10 mouse cellular contexts compared by ENCODE assay signal in the genomic region with DNA sequence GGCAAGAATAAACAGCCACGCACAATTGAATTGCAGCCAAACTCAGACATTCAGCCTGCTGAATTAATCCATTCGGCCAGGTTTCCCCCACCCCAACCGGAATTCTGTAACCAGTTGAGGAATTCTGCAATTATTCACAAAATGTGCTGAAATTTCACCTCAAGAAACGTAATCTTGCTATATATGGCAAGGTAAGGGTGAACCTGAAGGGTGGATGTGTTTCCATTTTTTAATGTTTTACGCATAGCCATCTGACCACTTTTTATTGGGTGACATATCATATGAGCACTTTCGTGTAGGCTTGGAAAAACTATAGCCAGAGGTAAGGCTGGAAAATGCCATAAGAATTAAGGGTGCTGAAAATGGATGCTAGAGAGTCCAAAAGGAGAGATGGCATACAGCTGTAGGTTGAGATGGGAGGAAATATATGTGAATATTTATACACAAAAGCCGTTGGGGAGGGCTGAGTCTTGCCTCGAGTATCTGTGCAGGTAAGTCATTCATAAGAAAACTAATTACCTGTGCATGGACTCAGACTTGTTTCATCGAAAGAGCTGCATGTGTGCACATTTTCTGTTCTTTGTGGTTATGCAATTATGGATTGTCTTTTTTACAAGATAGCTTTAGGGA.
DNase-seq lines count a peak whose midpoint lies in the region; ATAC-seq and TF ChIP-seq lines count a peak whose summit lies in the region.
"Had no signal": no experiment of that assay in that cellular context is flagged by ENCODE, and none has a peak within 500 bp of the region (broad histone marks: within the 10 kb centered on the region; RNA-seq: fewer than 3 reads in every experiment).

No protein-coding gene starts in this region.

- DNase-seq in kidney, postnatal 0 days (ENCODE audit: low spot score), result no peak
- DNase-seq in kidney, adult 2 months, result no peak
- DNase-seq in hindbrain, embryonic 10.5 days (ENCODE audit: low spot score), result peak; percentile 4
- peak; percentile 43 for DNase-seq in midbrain, postnatal 0 days (ENCODE audit: low spot score)
- no peak for DNase-seq in T-cell, adult 2 months (ENCODE audit: low spot score)
- no peak for DNase-seq in retina, postnatal 1 day
- DNase-seq in gastrocnemius, postnatal 14 days, result no peak
- DNase-seq: adrenal gland, postnatal 14 days had no signal

- H3K36me3 ChIP-seq in kidney, postnatal 0 days (ENCODE audit: insufficient read depth, low read length), result no peaks in the 10 kb centered on the region
- no peaks in the 10 kb centered on the region for H3K36me3 ChIP-seq in kidney, adult 2 months (ENCODE audit: control insufficient read depth, insufficient read depth, low read length)
- H3K36me3 ChIP-seq in hindbrain, embryonic 10.5 days, result peaks cover 9% of the 10 kb centered on the region
- no peaks in the 10 kb centered on the region; the same call in 1 of the 2 replicates for H3K36me3 ChIP-seq in midbrain, postnatal 0 days (ENCODE audit: insufficient read depth, low read length)
- H3K36me3 ChIP-seq: limb, embryonic 12.5 days had no signal

- H3K4me3 ChIP-seq in kidney, postnatal 0 days (replicated peaks; ENCODE audit: low read depth, low read length), result no peak overlapping the region
- no peak overlapping the region for H3K4me3 ChIP-seq in kidney, adult 2 months (ENCODE audit: insufficient read depth, low read depth, low read length)
- peak overlapping the region; percentile 74 for H3K4me3 ChIP-seq in cortical plate, adult 2 months (ENCODE audit: insufficient read depth, low read length)
- H3K4me3 ChIP-seq in hindbrain, embryonic 10.5 days, result peak overlapping the region; percentile 85
- H3K4me3 ChIP-seq in midbrain, postnatal 0 days (ENCODE audit: low read depth, low read length), result peak overlapping the region; percentile 78

- H3K4me2 ChIP-seq in kidney, postnatal 0 days (ENCODE audit: low read length), result peak overlapping the region; percentile 47
- H3K4me2 ChIP-seq in midbrain, postnatal 0 days (ENCODE audit: low read depth, low read length, poor library complexity, severe bottlenecking), result peak overlapping the region; percentile 79

- intact Hi-C loops in gastrocnemius, postnatal 14 days (cut with DNase I; ENCODE audit: low total_unique reads), result no loop called here

- TF ChIP-seq CTCF in kidney, postnatal 0 days (IDR thresholded peaks at IDR 0.05; ENCODE audit: low read depth), result no peak
- no peak for TF ChIP-seq CTCF in kidney, adult 2 months (conservative IDR thresholded peaks at IDR 0.05; ENCODE audit: insufficient read depth, insufficient read length, low read depth, low read length)
- TF ChIP-seq CTCF in cortical plate, adult 2 months (IDR thresholded peaks at IDR 0.05; ENCODE audit: extremely low read depth, insufficient read depth, low read length), result no peak
- TF ChIP-seq CTCF in midbrain, postnatal 0 days (IDR thresholded peaks at IDR 0.05), result no peak

- 12% methylated on average over 9 of the region's 9 CpGs for WGBS in kidney, postnatal 0 days
- WGBS in kidney, adult 2 months, result 23% methylated on average over 9 of the region's 9 CpGs
- WGBS in hindbrain, embryonic 10.5 days, result 7% methylated on average over 9 of the region's 9 CpGs
- 5% methylated on average over 9 of the region's 9 CpGs for WGBS in midbrain, postnatal 0 days

- no peak for ATAC-seq in kidney, postnatal 0 days (replicated peaks; ENCODE audit: low FRiP score, low read depth)
- no peak for ATAC-seq in midbrain, postnatal 0 days (ENCODE audit: low FRiP score)

- no peak for TF ChIP-seq POLR2A in kidney, adult 2 months (IDR thresholded peaks at IDR 0.05; ENCODE audit: low read depth, low read length)
- 0 out of 2 replicates have a peak, but pooled peaks have one; percentile 6 for TF ChIP-seq POLR2A in cortical plate, adult 2 months (IDR thresholded peaks at IDR 0.05; ENCODE audit: extremely low read depth, insufficient read depth, low read length)

- no peaks in the 10 kb centered on the region; the same call in 1 of the 2 replicates for H3K4me1 ChIP-seq in kidney, postnatal 0 days (replicated peaks; ENCODE audit: insufficient read depth, low read length)
- peaks cover 5% of the 10 kb centered on the region; the same call in 1 of the 2 replicates for H3K4me1 ChIP-seq in kidney, adult 2 months (ENCODE audit: control insufficient read depth, insufficient read depth, low read length)
- no peaks in the 10 kb centered on the region for H3K4me1 ChIP-seq in cortical plate, adult 2 months (ENCODE audit: control insufficient read depth, insufficient read depth, low read length)
- peaks cover 22% of the 10 kb centered on the region; the same call in 1 of the 2 replicates for H3K4me1 ChIP-seq in hindbrain, embryonic 10.5 days (replicated peaks)
- H3K4me1 ChIP-seq in midbrain, postnatal 0 days (ENCODE audit: insufficient read depth, low read length), result no peaks in the 10 kb centered on the region

- peaks cover 68% of the 10 kb centered on the region for H3K27me3 ChIP-seq in kidney, postnatal 0 days (ENCODE audit: insufficient read depth, low read length)
- peaks cover 23% of the 10 kb centered on the region for H3K27me3 ChIP-seq in kidney, adult 2 months (replicated peaks; ENCODE audit: control insufficient read depth, insufficient read depth, low read length)
- peaks cover 70% of the 10 kb centered on the region for H3K27me3 ChIP-seq in hindbrain, embryonic 10.5 days (ENCODE audit: insufficient read depth, poor library complexity, severe bottlenecking)
- H3K27me3 ChIP-seq in midbrain, postnatal 0 days (ENCODE audit: insufficient read depth, low read length), result no peaks in the 10 kb centered on the region

- H3K27ac ChIP-seq in kidney, postnatal 0 days, result no peak overlapping the region
- H3K27ac ChIP-seq in kidney, adult 2 months (ENCODE audit: insufficient read depth, low read depth, low read length), result no peak overlapping the region
- peak overlapping the region; percentile 92 for H3K27ac ChIP-seq in cortical plate, adult 2 months (ENCODE audit: insufficient read depth, low read length)
- peak overlapping the region; percentile 99 for H3K27ac ChIP-seq in hindbrain, embryonic 10.5 days
- peak overlapping the region; percentile 100 for H3K27ac ChIP-seq in midbrain, postnatal 0 days (ENCODE audit: low read depth, low read length)
- H3K27ac ChIP-seq: limb, embryonic 12.5 days had no signal

- no peaks in the 10 kb centered on the region for H3K9me3 ChIP-seq in kidney, postnatal 0 days (replicated peaks; ENCODE audit: low read length)
- no peaks in the 10 kb centered on the region for H3K9me3 ChIP-seq in hindbrain, embryonic 10.5 days
- no peaks in the 10 kb centered on the region for H3K9me3 ChIP-seq in midbrain, postnatal 0 days (ENCODE audit: low read length)
- H3K9me3 ChIP-seq: limb, embryonic 12.5 days had no signal

- H3K9ac ChIP-seq in kidney, postnatal 0 days (ENCODE audit: low read depth, low read length), result no peak overlapping the region
- H3K9ac ChIP-seq in midbrain, postnatal 0 days (replicated peaks; ENCODE audit: low read length, poor library complexity, severe bottlenecking), result peak overlapping the region; percentile 100
- H3K9ac ChIP-seq: limb, embryonic 12.5 days had no signal

Comparison
In these comparisons a context has a peak if more than half of its experiments do, and no peak if none do; other contexts are left out.
1. DNase-seq: peak in hindbrain, embryonic 10.5 days (single experiment) and midbrain, postnatal 0 days (single experiment); none in kidney, postnatal 0 days (single experiment), kidney, adult 2 months (single experiment), T-cell, adult 2 months (single experiment), retina, postnatal 1 day (single experiment) and gastrocnemius, postnatal 14 days (single experiment).
2. H3K27ac ChIP-seq: peak in cortical plate, adult 2 months (single experiment), hindbrain, embryonic 10.5 days (single experiment) and midbrain, postnatal 0 days (single experiment); none in kidney, postnatal 0 days (single experiment) and kidney, adult 2 months (single experiment).
3. H3K4me3 ChIP-seq: peak in cortical plate, adult 2 months (single experiment), hindbrain, embryonic 10.5 days (single experiment) and midbrain, postnatal 0 days (single experiment); none in kidney, postnatal 0 days (single experiment) and kidney, adult 2 months (single experiment).